Mouse (Mus musculus) hindbrain, embryonic 15.5 days (tissue): ENCODE measurements around the gene Calhm1. TPM values are rescaled to one million over a fixed set of nuclear protein-coding genes. Genes with fewer than 3 reads are reported as not detected.

Source experiments
- ATAC-seq: fragments of 200-750 bp; cut with Nextera tagmentation; 2 replicates; pipeline ENCODE4 v1.8.0; 2017; ENCODE audit warnings: low read depth, moderate number of reproducible peaks, moderate TSS enrichment; ENCODE audit not compliant: low FRiP score
- H3K27ac ChIP-seq: fragments of 300-500 bp; sonication (generic); replicated peaks from 2 replicates; pipeline ENCODE4 v1.5.1; 2015; ENCODE audit warnings: mild to moderate bottlenecking, inconsistent platforms
- H3K27me3 ChIP-seq: fragments of 300-500 bp; sonication (generic); 2 replicates; pipeline ENCODE4 v1.6.1; 2015; ENCODE audit warnings: control low read depth, inconsistent platforms
- H3K36me3 ChIP-seq: fragments of 300-500 bp; sonication (generic); 2 replicates; pipeline ENCODE4 v1.6.1; 2015; ENCODE audit warnings: control low read depth, inconsistent platforms
- H3K4me1 ChIP-seq: fragments of 300-500 bp; sonication (generic); replicated peaks from 2 replicates; pipeline ENCODE4 v1.6.1; 2015; ENCODE audit warnings: control low read depth, inconsistent platforms
- H3K4me2 ChIP-seq: fragments of 300-500 bp; sonication (generic); 2 replicates; pipeline ENCODE4 v1.6.1; 2015; ENCODE audit warnings: moderate library complexity, mild to moderate bottlenecking, inconsistent platforms
- H3K4me3 ChIP-seq: fragments of 300-500 bp; sonication (generic); 2 replicates; pipeline ENCODE4 v1.5.1; 2015; ENCODE audit warnings: mild to moderate bottlenecking, inconsistent platforms
- H3K9ac ChIP-seq: fragments of 300-500 bp; sonication (generic); 2 replicates; pipeline ENCODE4 v1.6.1; 2015; ENCODE audit warnings: inconsistent platforms
- H3K9me3 ChIP-seq: fragments of 300-500 bp; sonication (generic); 2 replicates; pipeline ENCODE4 v1.6.1; 2016; ENCODE audit warnings: control low read depth, inconsistent platforms
- WGBS: fragments of 180-500 bp; shearing (Covaris S2); methylation state at CpG from one replicate; pipeline ENCODE4 v1.1.7; 2015; 5-methylcytosine and 5-hydroxymethylcytosine counted together
- polyA plus RNA-seq: library from polyadenylated mRNA; unstranded; fragments of >200 nt; fragmentation: Nextera tagmentation; extraction: Ambion mirVana; gene quantifications from 2 replicates; pipeline ENCODE4 v1.2.1, GENCODE M21; 2015

Gene Calhm1
- polyA plus RNA-seq, 1 experiment from 2014 or later: not detected

DNA sequence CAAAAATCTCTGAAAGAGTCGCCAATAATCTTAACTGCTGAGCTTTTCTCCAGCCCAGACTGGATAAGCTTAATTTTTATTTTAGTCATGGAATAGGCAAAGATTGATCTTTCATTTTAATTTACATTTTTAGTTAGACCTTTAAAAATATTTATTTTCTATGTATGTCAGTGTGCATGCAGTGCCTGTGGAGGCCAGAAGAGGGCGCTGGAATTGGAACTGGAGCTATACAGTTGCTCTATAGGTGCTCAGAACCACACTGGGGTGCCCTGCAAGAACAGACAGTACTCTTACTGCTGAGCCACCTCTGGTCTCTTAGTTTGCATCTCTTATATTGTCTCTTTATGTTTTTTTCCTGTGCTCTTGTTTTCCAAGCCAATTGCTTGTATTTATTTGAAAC, 21.3 kb downstream of the Calhm1 start:
- Histone ChIP-seq H3K4me3 (no peak overlapping the region), H3K9me3 (no peaks in the 10 kb centered on the region), H3K36me3 (peaks cover 55% of the 10 kb centered on the region), H3K4me2 (no peak overlapping the region), H3K4me1 (no peaks in the 10 kb centered on the region), H3K27me3 (no peaks in the 10 kb centered on the region), H3K27ac (no peak overlapping the region), H3K9ac (no peak overlapping the region)
- WGBS: 27% methylated on average over 2 of the region's 2 CpGs
- ATAC-seq: no peak

DNA sequence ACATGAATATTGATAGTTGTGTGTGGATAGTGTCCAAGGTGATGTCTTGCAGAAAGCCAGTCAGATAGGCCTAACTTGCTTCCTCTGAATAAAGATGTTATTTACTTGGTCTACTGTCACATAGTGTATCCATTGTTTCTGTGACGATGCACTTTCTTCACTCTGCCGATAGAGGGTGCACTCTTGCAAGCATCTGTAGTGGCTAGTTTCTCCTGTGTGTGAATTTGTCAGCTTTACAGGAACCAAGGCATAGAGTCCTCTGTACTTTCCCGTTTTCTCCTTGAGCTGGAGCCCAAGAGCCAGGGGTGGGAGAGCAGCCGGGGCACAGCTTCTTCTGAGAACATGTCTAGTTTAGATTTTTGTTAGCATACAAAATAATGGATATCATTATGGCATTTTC, 23.0 kb downstream of the Calhm1 start:
- H3K27ac ChIP-seq: no peak overlapping the region
- no peak overlapping the region for H3K4me2 ChIP-seq
- H3K36me3 ChIP-seq: peaks cover 55% of the 10 kb centered on the region
- H3K4me1 ChIP-seq: no peaks in the 10 kb centered on the region
- H3K9ac ChIP-seq: no peak overlapping the region
- no peak for ATAC-seq
- no peaks in the 10 kb centered on the region for H3K27me3 ChIP-seq
- H3K9me3 ChIP-seq: no peaks in the 10 kb centered on the region
- H3K4me3 ChIP-seq: no peak overlapping the region
- WGBS: 41% methylated on average over 4 of the region's 4 CpGs

DNA sequence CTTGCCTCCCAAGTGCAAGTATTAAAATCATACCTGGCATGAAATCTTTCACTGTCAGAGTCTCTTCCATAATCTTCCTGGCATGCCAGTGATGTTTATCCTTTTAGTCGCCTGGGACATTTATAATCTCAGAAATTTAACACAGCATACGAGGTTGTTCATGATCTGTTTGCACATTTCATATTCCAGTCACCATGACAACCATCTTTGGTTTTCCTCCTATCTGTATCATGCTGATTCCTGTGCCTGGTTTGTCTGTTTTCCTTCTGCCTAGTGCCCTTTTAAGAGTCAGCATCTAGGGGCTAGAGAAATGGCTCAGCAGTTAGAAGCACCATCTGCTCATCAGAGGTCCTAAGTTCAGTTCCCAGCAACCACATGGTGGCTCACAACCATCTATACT, 25.4 kb downstream of the Calhm1 start:
- Histone ChIP-seq H3K9me3 (no peaks in the 10 kb centered on the region), H3K27ac (no peak overlapping the region), H3K27me3 (no peaks in the 10 kb centered on the region), H3K9ac (no peak overlapping the region), H3K4me3 (no peak overlapping the region), H3K4me1 (no peaks in the 10 kb centered on the region), H3K4me2 (no peak overlapping the region), H3K36me3 (peaks cover 56% of the 10 kb centered on the region)
- no peak for ATAC-seq
- 88% methylated on average over 2 of the region's 2 CpGs for WGBS

DNA sequence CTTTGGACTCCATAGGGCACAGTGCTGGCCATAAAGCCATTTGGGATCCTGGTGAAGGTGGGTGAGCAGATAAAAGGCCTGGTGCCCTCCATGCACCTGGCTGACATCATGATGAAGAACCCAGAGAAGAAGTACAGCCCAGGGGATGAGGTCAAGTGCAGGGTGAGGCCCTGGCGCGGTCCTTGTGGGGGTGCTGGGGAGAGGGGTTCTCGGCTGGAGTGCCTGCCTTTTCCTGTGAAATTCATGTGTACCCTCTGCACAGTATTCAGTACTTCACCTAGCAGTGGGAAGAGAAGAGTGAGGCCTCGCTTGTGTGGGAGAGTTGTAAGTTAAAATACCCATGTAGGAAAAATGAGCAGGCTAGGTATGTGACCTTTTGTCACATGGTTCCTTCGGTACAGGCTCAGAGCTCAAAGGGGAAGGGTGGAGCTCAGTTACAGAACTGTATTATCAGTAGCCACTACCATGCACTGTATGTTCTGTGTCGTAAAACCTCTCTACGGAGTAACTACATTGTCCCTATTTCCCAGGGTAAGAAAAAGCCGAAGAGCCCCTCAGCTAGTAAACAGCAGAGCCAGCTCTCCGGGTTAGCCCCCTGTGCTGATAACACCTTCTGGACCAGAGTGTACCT, 39.3 kb downstream of the Calhm1 start:
- H3K36me3 ChIP-seq: peaks cover 96% of the 10 kb centered on the region
- WGBS: 97% methylated on average over 9 of the region's 9 CpGs
- no peak overlapping the region for H3K27ac ChIP-seq
- H3K9me3 ChIP-seq: no peaks in the 10 kb centered on the region
- no peak overlapping the region for H3K4me3 ChIP-seq
- no peak for ATAC-seq
- no peaks in the 10 kb centered on the region for H3K27me3 ChIP-seq
- H3K4me1 ChIP-seq: no peaks in the 10 kb centered on the region
- H3K9ac ChIP-seq: no peak overlapping the region
- H3K4me2 ChIP-seq: no peak overlapping the region

DNA sequence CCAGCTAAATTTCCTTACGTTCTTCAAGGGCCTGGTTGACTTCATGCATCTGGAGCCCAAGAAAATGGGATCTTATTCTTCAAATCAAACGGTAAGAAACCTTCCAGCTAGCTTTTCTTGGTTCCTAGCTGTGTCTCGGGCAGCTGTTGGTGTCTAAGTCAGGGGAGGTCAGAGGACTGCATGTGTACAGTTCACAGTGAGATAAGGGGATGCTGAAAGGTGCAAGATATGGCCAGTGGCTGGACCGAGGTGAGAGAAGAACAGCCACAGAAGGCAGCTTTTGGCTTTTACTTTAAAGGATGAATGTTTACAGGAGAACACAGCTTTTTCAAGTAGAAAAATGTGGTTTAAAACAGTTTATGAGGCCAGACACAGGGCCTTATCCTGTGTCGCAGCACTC, 43.0 kb downstream of the Calhm1 start:
- H3K36me3 ChIP-seq: peaks cover 91% of the 10 kb centered on the region
- H3K27ac ChIP-seq: no peak overlapping the region
- 97% methylated on average over 5 of the region's 5 CpGs for WGBS
- H3K4me1 ChIP-seq: no peaks in the 10 kb centered on the region
- no peaks in the 10 kb centered on the region for H3K27me3 ChIP-seq
- H3K4me3 ChIP-seq: no peak overlapping the region
- no peak overlapping the region for H3K4me2 ChIP-seq
- no peak overlapping the region for H3K9ac ChIP-seq
- no peaks in the 10 kb centered on the region for H3K9me3 ChIP-seq
- ATAC-seq: no peak

Other genes with a start within 250 kb of the Calhm1 start
- gene Ina, start 129.6 kb downstream of the Calhm1 start, polyA plus RNA-seq: 526 and 612 TPM in 2 replicates
- 74.1 and 81.2 TPM in 2 replicates for gene Nt5c2, start 129.1 kb downstream of the Calhm1 start, polyA plus RNA-seq
- 29.3 and 33.4 TPM in 2 replicates for gene Pcgf6, start 93.3 kb downstream of the Calhm1 start, polyA plus RNA-seq
- gene Taf5, start 76.5 kb downstream of the Calhm1 start, polyA plus RNA-seq: 5.8 and 5.9 TPM in 2 replicates
- gene Usmg5, start 53.6 kb downstream of the Calhm1 start, polyA plus RNA-seq: 1,548 and 1,861 TPM in 2 replicates
- gene Pdcd11, start 53.5 kb downstream of the Calhm1 start, polyA plus RNA-seq: 5.1 and 5.9 TPM in 2 replicates
- gene Calhm2, start 6.0 kb downstream of the Calhm1 start, polyA plus RNA-seq: 1.3 and 1.6 TPM in 2 replicates
- not detected in 2 replicates for gene Calhm3, start 13.5 kb upstream of the Calhm1 start, polyA plus RNA-seq
- 17.6 and 17.9 TPM in 2 replicates for gene Neurl1a, start 34.6 kb upstream of the Calhm1 start, polyA plus RNA-seq